Mouse (Mus musculus): ENCODE measurements at regions not wholly inside any gene's neighbourhood (a gene's known extent, or its start where the extent isn't known, plus 50 kb on each side); places are given as distances from the start of the nearest gene placed in this dataset.

- TF ChIP-seq GATA4 (IDR thresholded peaks at IDR 0.05; ENCODE audit: insufficient replicate concordance, low read length), result no peak
Measured at GRCm38 (mm10) chr2:117438586-117439371, 96.0 kb upstream of the Rasgrp1 start.

- TF ChIP-seq GATA4 (IDR thresholded peaks at IDR 0.05; ENCODE audit: insufficient replicate concordance, low read length), result no peak
Measured at GRCm38 (mm10) chr2:117439372-117440183, 96.8 kb upstream of the Rasgrp1 start.

DNA sequence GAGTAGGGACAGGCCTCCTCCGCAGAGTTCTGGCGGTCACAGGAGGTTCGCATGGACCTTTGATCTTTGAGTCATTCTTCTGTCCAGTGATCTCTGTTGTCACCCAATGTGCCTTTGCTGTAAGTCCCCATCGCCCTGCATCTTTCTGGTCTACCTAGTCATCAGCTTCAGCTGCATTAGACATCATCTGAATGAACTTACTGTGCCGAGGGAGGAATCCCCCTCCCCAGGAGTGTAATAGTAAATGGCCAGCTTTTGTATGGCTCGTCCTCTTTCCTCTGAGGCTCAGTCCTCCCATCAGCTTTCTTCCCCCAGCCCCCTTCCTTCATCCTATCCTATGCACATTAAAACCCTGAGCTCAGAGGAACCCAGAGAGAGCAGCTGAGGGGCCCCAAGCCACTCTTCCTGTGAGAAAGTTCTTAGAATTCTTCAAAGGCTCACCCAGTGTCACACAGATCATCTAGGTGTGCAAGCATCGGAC is 98.0 kb upstream of the Rasgrp1 start:
- TF ChIP-seq GATA4 (IDR thresholded peaks at IDR 0.05; ENCODE audit: insufficient replicate concordance, low read length), result no peak

DNA sequence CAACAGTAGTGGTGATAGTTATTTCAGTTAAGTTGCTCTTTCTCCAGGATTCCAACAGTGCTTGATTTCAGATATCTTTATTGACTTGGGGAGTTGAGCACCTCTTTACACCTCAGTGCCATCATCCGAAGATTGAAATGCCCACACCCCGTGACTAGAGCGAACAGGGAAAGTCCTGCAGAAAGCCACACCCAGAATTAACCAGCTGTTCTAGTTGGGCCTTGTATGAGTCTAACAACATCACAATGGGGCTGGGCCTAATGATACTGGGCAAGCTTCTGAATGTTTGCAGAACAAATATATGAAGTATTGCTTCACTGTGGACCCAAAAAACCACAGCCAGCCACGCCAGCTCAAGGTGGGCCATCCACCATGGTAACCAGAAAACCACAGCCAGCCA is 100.1 kb upstream of the Rasgrp1 start:
- TF ChIP-seq GATA4 (IDR thresholded peaks at IDR 0.05; ENCODE audit: insufficient replicate concordance, low read length), result no peak

DNA sequence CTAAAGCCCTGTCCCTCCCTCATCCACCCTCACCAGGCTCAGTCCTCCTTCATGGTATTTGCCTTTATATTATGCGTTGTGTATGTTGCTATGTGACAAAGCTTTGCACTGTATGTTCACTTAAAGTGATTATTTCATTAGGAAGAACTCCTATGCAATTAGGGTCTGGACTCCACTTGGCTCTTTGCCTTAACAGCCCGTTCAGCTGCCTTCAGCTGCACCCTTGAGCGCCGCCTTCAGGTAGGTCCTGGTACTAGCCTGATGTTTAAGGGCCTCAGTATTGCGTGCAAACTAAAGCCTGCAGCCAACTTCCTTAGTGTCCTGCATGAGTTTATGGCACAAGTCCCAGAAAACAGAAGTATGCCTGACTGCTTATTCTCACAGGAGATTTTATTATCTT is 101.9 kb upstream of the Rasgrp1 start:
- no peak for TF ChIP-seq GATA4 (IDR thresholded peaks at IDR 0.05; ENCODE audit: insufficient replicate concordance, low read length)

GRCm38 (mm10) chr2:117446876-117447275 is 104.1 kb upstream of the Rasgrp1 start:
- TF ChIP-seq GATA4 (IDR thresholded peaks at IDR 0.05; ENCODE audit: insufficient replicate concordance, low read length), result no peak

- TF ChIP-seq GATA4 (IDR thresholded peaks at IDR 0.05; ENCODE audit: insufficient replicate concordance, low read length), result no peak
Measured at GRCm38 (mm10) chr2:117450172-117450865, 107.5 kb upstream of the Rasgrp1 start.

- TF ChIP-seq GATA4 (IDR thresholded peaks at IDR 0.05; ENCODE audit: insufficient replicate concordance, low read length), result no peak
Measured at GRCm38 (mm10) chr2:117451818-117452217, 109.0 kb upstream of the Rasgrp1 start.

- TF ChIP-seq GATA4 (IDR thresholded peaks at IDR 0.05; ENCODE audit: insufficient replicate concordance, low read length), result no peak
Measured at GRCm38 (mm10) chr2:117455021-117455739, 112.4 kb upstream of the Rasgrp1 start.

GRCm38 (mm10) chr2:117455740-117456455 is 113.1 kb upstream of the Rasgrp1 start:
- no peak for TF ChIP-seq GATA4 (IDR thresholded peaks at IDR 0.05; ENCODE audit: insufficient replicate concordance, low read length)

GRCm38 (mm10) chr2:117456456-117457020 is 113.7 kb upstream of the Rasgrp1 start:
- no peak for TF ChIP-seq GATA4 (IDR thresholded peaks at IDR 0.05; ENCODE audit: insufficient replicate concordance, low read length)

GRCm38 (mm10) chr2:117461541-117462290 is 118.9 kb upstream of the Rasgrp1 start:
- TF ChIP-seq GATA4 (IDR thresholded peaks at IDR 0.05; ENCODE audit: insufficient replicate concordance, low read length), result no peak

DNA sequence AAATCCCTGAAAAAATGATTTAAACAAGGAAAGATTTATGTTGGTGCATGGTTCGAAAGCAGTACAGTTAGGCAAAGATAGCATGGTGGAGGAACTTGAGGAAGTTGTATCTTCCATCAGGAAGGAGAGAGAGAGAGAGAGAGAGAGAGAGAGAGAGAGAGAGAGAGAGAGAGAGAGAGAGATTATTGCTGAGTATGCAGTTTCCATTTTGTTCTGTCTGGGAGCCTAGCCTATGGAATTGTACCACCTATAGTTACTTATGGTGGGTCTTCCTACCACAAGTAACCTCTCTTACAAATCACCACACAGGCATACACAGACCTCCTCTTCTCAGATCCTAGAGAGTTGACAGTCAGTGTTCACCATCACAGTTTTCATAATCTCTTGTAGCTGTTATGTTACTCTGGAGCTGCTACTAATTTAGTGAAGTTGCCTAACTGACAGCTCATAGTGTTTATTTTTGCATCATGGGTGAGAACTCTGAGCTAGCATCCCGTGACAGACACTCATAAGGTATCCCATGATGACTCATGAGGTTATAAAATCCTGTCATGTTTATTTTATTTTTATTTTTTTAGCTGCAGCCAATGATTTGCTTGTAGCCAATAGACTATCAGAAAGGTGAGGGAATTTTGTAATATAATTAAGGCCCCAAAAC is 132.2 kb upstream of the Rasgrp1 start:
- TF ChIP-seq GATA4 (IDR thresholded peaks at IDR 0.05; ENCODE audit: insufficient replicate concordance, low read length), result no peak
